Mouse (Mus musculus) heart, embryonic 10.5 days (tissue): ENCODE results near the gene Vwa5b2. TPM values are rescaled to one million over a fixed set of nuclear protein-coding genes. Genes with fewer than 3 reads are reported as not detected.

Source experiments
- DNase-seq: peaks from one replicate; pipeline ENCODE4 v3.0.0-alpha.2; 2017; ENCODE audit warnings: low spot score
- H3K27ac ChIP-seq: fragments of 300-500 bp; sonication (generic); 2 replicates; pipeline ENCODE4 v1.5.1; 2016; ENCODE audit warnings: mild to moderate bottlenecking
- H3K27me3 ChIP-seq: fragments of 300-500 bp; sonication (generic); 2 replicates; pipeline ENCODE4 v1.6.1; 2016; ENCODE audit warnings: mild to moderate bottlenecking; ENCODE audit not compliant: poor library complexity, insufficient read depth, severe bottlenecking
- H3K36me3 ChIP-seq: fragments of 300-500 bp; sonication (generic); 2 replicates; pipeline ENCODE4 v1.6.1; 2016; ENCODE audit warnings: mild to moderate bottlenecking, moderate library complexity
- H3K4me1 ChIP-seq: fragments of 300-500 bp; sonication (generic); 2 replicates; pipeline ENCODE4 v1.6.1; 2016; ENCODE audit warnings: mild to moderate bottlenecking
- H3K4me3 ChIP-seq: fragments of 300-500 bp; sonication (generic); 2 replicates; pipeline ENCODE4 v1.5.1; 2016; ENCODE audit warnings: mild to moderate bottlenecking, moderate library complexity
- H3K9me3 ChIP-seq: fragments of 300-500 bp; sonication (generic); 2 replicates; pipeline ENCODE4 v1.6.1; 2016; ENCODE audit warnings: mild to moderate bottlenecking, moderate library complexity
- WGBS: fragments of 180-500 bp; shearing (Covaris S2); methylation state at CpG from one replicate; pipeline ENCODE4 v1.1.7; 2016; 5-methylcytosine and 5-hydroxymethylcytosine counted together
- microRNA counts: library from miRNA; unstranded; fragments of <30 nt; microRNA quantifications from one replicate; lab custom pipeline; 2017
- microRNA-seq: library from miRNA; unstranded; fragments of <30 nt; microRNA quantifications from one replicate; pipeline ENCODE4, GENCODE M21; 2017
- polyA plus RNA-seq: library from polyadenylated mRNA; unstranded; fragments of >200 nt; fragmentation: Nextera tagmentation; extraction: Ambion mirVana; gene quantifications from 2 replicates; pipeline ENCODE4 v1.2.1, GENCODE M21; 2016

The Vwa5b2 gene
- polyA plus RNA-seq, 1 experiment from 2014 or later = 0.57 TPM

GRCm38 (mm10) chr16:20643911-20644310 is 54.6 kb downstream of the Vwa5b2 start:
- Histone ChIP-seq H3K36me3 (no peaks in the 10 kb centered on the region), H3K9me3 (no peaks in the 10 kb centered on the region), H3K27ac (no peak overlapping the region), H3K27me3 (0 out of 2 replicates have a peak, but pooled peaks cover 9% of the 10 kb centered on the region), H3K4me1 (no peaks in the 10 kb centered on the region), H3K4me3 (no peak overlapping the region)
- DNase-seq = no peak
- WGBS = 81% methylated on average over 7 of the region's 7 CpGs

GRCm38 (mm10) chr16:20651076-20651946 is 62.0 kb downstream of the Vwa5b2 start, which contains the start of gene Psmd2:
Gene Psmd2 (plus strand): TSS chr16:20651652.
- Histone ChIP-seq H3K4me1 (peaks cover 12% of the 10 kb centered on the region), H3K4me3 (peak within 1 kb of the TSS; percentile 93), H3K27ac (peak within 1 kb of the TSS; percentile 89), H3K9me3 (no peaks in the 10 kb centered on the region), H3K27me3 (no peaks in the 10 kb centered on the region), H3K36me3 (peaks cover 23% of the 10 kb centered on the region)
- WGBS = 2% methylated on average over 46 of the region's 46 CpGs
- DNase-seq = peak; percentile 97

GRCm38 (mm10) chr16:20651947-20652310 is 62.7 kb downstream of the Vwa5b2 start:
- Histone ChIP-seq H3K36me3 (peaks cover 29% of the 10 kb centered on the region), H3K27me3 (no peaks in the 10 kb centered on the region), H3K4me3 (peak overlapping the region; percentile 93), H3K9me3 (no peaks in the 10 kb centered on the region), H3K4me1 (peaks cover 12% of the 10 kb centered on the region), H3K27ac (peak overlapping the region; percentile 89)
- DNase-seq = no peak
- 9% methylated on average over 12 of the region's 12 CpGs for WGBS

- H3K27ac ChIP-seq = no peak overlapping the region
- H3K4me1 ChIP-seq = peaks cover 12% of the 10 kb centered on the region
- no peaks in the 10 kb centered on the region for H3K27me3 ChIP-seq
- DNase-seq = no peak
- H3K4me3 ChIP-seq = no peak overlapping the region
- no peaks in the 10 kb centered on the region for H3K9me3 ChIP-seq
- 63% methylated on average over 2 of the region's 2 CpGs for WGBS
- peaks cover 43% of the 10 kb centered on the region for H3K36me3 ChIP-seq
These were observed 64.0 kb downstream of the Vwa5b2 start for GRCm38 (mm10) chr16:20653315-20653714.

MicroRNAs encoded within 50 kb of the gene (microRNA counts, 519-probe panel; counts per million panel counts)
- 5,705 counts per million, percentile 52 among the panel's probes with 10 or more counts for microRNA mmu-miR-1224 (lab: Ali Mortazavi, UCI)

Small RNAs within 50 kb of the gene (microRNA-seq; reads per million reads assigned to microRNA genes)
- gene Mir1224 = not detected

Other genes with a start within 250 kb of the Vwa5b2 start
- 60.6 and 65.7 TPM in 2 replicates for gene Abcc5, start 163.1 kb upstream of the Vwa5b2 start, polyA plus RNA-seq
- 107 and 125 TPM in 2 replicates for gene Eif2b5, start 90.7 kb upstream of the Vwa5b2 start, polyA plus RNA-seq
- gene Dvl3, start 72.5 kb upstream of the Vwa5b2 start, polyA plus RNA-seq = 24.0 and 28.6 TPM in 2 replicates
- 529 and 565 TPM in 2 replicates for gene Ap2m1, start 54.0 kb upstream of the Vwa5b2 start, polyA plus RNA-seq
- 49.9 and 51.7 TPM in 2 replicates for gene Abcf3, start 40.9 kb upstream of the Vwa5b2 start, polyA plus RNA-seq
- gene Eef1akmt4, start 22.1 kb downstream of the Vwa5b2 start, polyA plus RNA-seq = 29.9 and 39.5 TPM in 2 replicates
- not detected in 2 replicates for gene Gm49333, start 22.1 kb downstream of the Vwa5b2 start, polyA plus RNA-seq
- 44.3 and 50.7 TPM in 2 replicates for gene Alg3, start 22.3 kb downstream of the Vwa5b2 start, polyA plus RNA-seq
- 0.54 and 0.83 TPM in 2 replicates for gene Camk2n2, start 31.8 kb downstream of the Vwa5b2 start, polyA plus RNA-seq
- 0.95 and 1.4 TPM in 2 replicates for gene Ece2, start 40.4 kb downstream of the Vwa5b2 start, polyA plus RNA-seq
- gene Psmd2, start 62.2 kb downstream of the Vwa5b2 start, polyA plus RNA-seq = 385 and 393 TPM in 2 replicates
- 188 and 226 TPM in 2 replicates for gene Eif4g1, start 78.8 kb downstream of the Vwa5b2 start, polyA plus RNA-seq
- gene Fam131a, start 103.8 kb downstream of the Vwa5b2 start, polyA plus RNA-seq = 2.5 TPM in 2 replicates
- 68.8 and 103 TPM in 2 replicates for gene Polr2h, start 128.2 kb downstream of the Vwa5b2 start, polyA plus RNA-seq
- 4.7 and 10.3 TPM in 2 replicates for gene Clcn2, start 128.3 kb downstream of the Vwa5b2 start, polyA plus RNA-seq
- gene Chrd, start 143.7 kb downstream of the Vwa5b2 start, polyA plus RNA-seq = 0.27 and 0.87 TPM in 2 replicates
- gene Thpo, start 145.0 kb downstream of the Vwa5b2 start, polyA plus RNA-seq = 0.49 and 1.1 TPM in 2 replicates